Mouse (Mus musculus) heart, embryonic 13.5 days (tissue): Measurements from ENCODE around the gene Neurod6. TPM values are rescaled to one million over a fixed set of nuclear protein-coding genes. Genes with fewer than 3 reads are reported as not detected.
"Not testable (repeated sequence)": the region's sequence is repeated elsewhere in the genome, so short reads cannot be mapped to it uniquely, and the experiment has no call there.

Source experiments
- ATAC-seq: fragments of 200-750 bp; cut with Nextera tagmentation; 2 replicates; pipeline ENCODE4 v1.8.0; 2017; ENCODE audit warnings: moderate TSS enrichment; ENCODE audit not compliant: insufficient number of reproducible peaks, low FRiP score, low TSS enrichment; ENCODE audit errors: extremely low read depth
- H3K27ac ChIP-seq: fragments of 300-500 bp; sonication (generic); replicated peaks from 2 replicates; pipeline ENCODE4 v1.5.1; 2015; ENCODE audit warnings: moderate library complexity, mild to moderate bottlenecking, inconsistent platforms
- H3K27me3 ChIP-seq: fragments of 300-500 bp; sonication (generic); replicated peaks from 2 replicates; pipeline ENCODE4 v1.6.1; 2015; ENCODE audit warnings: mild to moderate bottlenecking, inconsistent platforms
- H3K36me3 ChIP-seq: fragments of 300-500 bp; sonication (generic); 2 replicates; pipeline ENCODE4 v1.6.1; 2015; ENCODE audit warnings: mild to moderate bottlenecking, inconsistent platforms
- H3K4me1 ChIP-seq: fragments of 300-500 bp; sonication (generic); 2 replicates; pipeline ENCODE4 v1.6.1; 2015; ENCODE audit warnings: inconsistent platforms
- H3K4me2 ChIP-seq: fragments of 300-500 bp; sonication (generic); 2 replicates; pipeline ENCODE4 v1.6.1; 2015; ENCODE audit warnings: inconsistent platforms, mild to moderate bottlenecking, moderate library complexity
- H3K4me3 ChIP-seq: fragments of 300-500 bp; sonication (generic); 2 replicates; pipeline ENCODE4 v1.5.1; 2015; ENCODE audit warnings: moderate library complexity, mild to moderate bottlenecking, inconsistent platforms
- H3K9ac ChIP-seq: fragments of 300-500 bp; sonication (generic); 2 replicates; pipeline ENCODE4 v1.6.1; 2015; ENCODE audit warnings: inconsistent platforms, mild to moderate bottlenecking, moderate library complexity
- H3K9me3 ChIP-seq: fragments of 300-500 bp; sonication (generic); 2 replicates; pipeline ENCODE4 v1.6.1; 2016; ENCODE audit warnings: inconsistent platforms
- WGBS: fragments of 180-500 bp; shearing (Covaris S2); methylation state at CpG from one replicate; pipeline ENCODE4 v1.1.7; 2015; ENCODE audit warnings: mixed read lengths; 5-methylcytosine and 5-hydroxymethylcytosine counted together
- polyA plus RNA-seq: library from polyadenylated mRNA; unstranded; fragments of >200 nt; fragmentation: Nextera tagmentation; extraction: Ambion mirVana; gene quantifications from 2 replicates; pipeline ENCODE4 v1.2.1, GENCODE M21; 2015

Neurod6 gene
- polyA plus RNA-seq: 0.13 and 0.19 TPM in 2 replicates

- peaks cover 8% of the 10 kb centered on the region for H3K4me1 ChIP-seq
- H3K4me2 ChIP-seq: no peak within 1 kb of the TSS
- no peak within 1 kb of the TSS for H3K9ac ChIP-seq
- 70% methylated on average over 4 of the region's 4 CpGs for WGBS
- no peak for ATAC-seq
- no peak within 1 kb of the TSS for H3K27ac ChIP-seq
- no peaks in the 10 kb centered on the region for H3K9me3 ChIP-seq
- no peak within 1 kb of the TSS for H3K4me3 ChIP-seq
- no peaks in the 10 kb centered on the region for H3K36me3 ChIP-seq
- H3K27me3 ChIP-seq: peaks cover 48% of the 10 kb centered on the region
These were observed at the start of gene Neurod6 for GRCm38 (mm10) chr6:55680974-55681373. Gene Neurod6, minus strand, starts transcription at chr6:55681263.

DNA sequence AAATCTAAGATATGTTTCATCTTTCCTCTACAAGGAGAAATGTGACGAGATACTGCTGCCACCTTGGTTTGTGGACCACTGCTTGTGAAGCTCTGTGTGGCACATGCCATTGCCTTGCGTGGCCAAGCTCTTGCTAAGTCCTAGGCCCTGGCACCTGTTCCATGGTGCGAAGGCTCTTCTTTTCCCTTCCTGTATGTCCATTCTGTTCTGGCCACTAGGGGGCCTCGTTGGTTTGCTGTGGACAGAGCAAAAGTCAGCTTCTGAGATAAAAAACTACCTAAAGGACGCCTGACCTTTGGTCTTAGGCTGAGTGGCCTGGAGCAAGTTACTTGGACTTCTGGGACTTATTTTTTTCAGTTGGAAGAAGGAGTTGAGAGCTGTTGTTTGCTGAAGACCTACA lies 36.1 kb upstream of the Neurod6 start:
- WGBS: 25% methylated on average over 5 of the region's 5 CpGs
- H3K4me1 ChIP-seq: no peaks in the 10 kb centered on the region
- H3K36me3 ChIP-seq: no peaks in the 10 kb centered on the region
- no peak overlapping the region for H3K4me2 ChIP-seq
- H3K4me3 ChIP-seq: no peak overlapping the region
- no peak overlapping the region for H3K27ac ChIP-seq
- H3K27me3 ChIP-seq: 0 out of 2 replicates have a peak, but pooled peaks cover 8% of the 10 kb centered on the region
- H3K9me3 ChIP-seq: no peaks in the 10 kb centered on the region
- no peak overlapping the region for H3K9ac ChIP-seq
- ATAC-seq: no peak

GRCm38 (mm10) chr6:55715446-55715845 lies 34.4 kb upstream of the Neurod6 start:
- Histone ChIP-seq H3K4me3 (no peak overlapping the region), H3K4me1 (no peaks in the 10 kb centered on the region), H3K9ac (no peak overlapping the region), H3K36me3 (no peaks in the 10 kb centered on the region), H3K9me3 (no peaks in the 10 kb centered on the region), H3K27ac (no peak overlapping the region), H3K4me2 (no peak overlapping the region), H3K27me3 (0 out of 2 replicates have a peak, but pooled peaks cover 8% of the 10 kb centered on the region)
- WGBS: 77% methylated on average over 6 of the region's 6 CpGs
- ATAC-seq: no peak

- ATAC-seq, H3K4me1 ChIP-seq, H3K36me3 ChIP-seq, H3K27me3 ChIP-seq, H3K4me2 ChIP-seq, H3K27ac ChIP-seq, H3K9ac ChIP-seq, H3K9me3 ChIP-seq, H3K4me3 ChIP-seq: not testable (repeated sequence)
- 82% methylated on average over 4 of the region's 4 CpGs for WGBS
These were observed 29.9 kb upstream of the Neurod6 start for GRCm38 (mm10) chr6:55710913-55711312.

DNA sequence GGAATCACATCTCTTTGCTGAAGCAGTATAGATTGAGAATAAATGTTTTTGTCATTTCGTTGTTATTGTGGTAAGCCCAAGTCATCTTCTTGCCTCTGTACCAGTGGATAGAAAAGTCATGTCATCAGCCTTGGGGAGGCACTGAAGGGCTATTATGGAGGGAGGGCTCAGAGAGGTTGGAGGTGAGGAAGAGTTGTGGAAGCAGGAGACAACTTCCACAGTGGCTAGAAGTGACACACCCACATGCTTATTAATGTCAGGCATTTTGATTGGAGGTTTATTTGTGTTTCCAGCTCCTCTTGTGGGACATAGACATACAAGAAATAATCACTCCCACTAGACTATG lies 23.7 kb upstream of the Neurod6 start:
- H3K27ac ChIP-seq: no peak overlapping the region
- 79% methylated on average over 1 of the region's 1 CpGs for WGBS
- ATAC-seq: no peak
- H3K9me3 ChIP-seq: no peaks in the 10 kb centered on the region
- H3K4me2 ChIP-seq: no peak overlapping the region
- no peaks in the 10 kb centered on the region for H3K27me3 ChIP-seq
- H3K4me1 ChIP-seq: no peaks in the 10 kb centered on the region
- H3K36me3 ChIP-seq: no peaks in the 10 kb centered on the region
- no peak overlapping the region for H3K4me3 ChIP-seq
- H3K9ac ChIP-seq: no peak overlapping the region

GRCm38 (mm10) chr6:55704061-55704758 lies 23.1 kb upstream of the Neurod6 start:
- no peak overlapping the region for H3K4me3 ChIP-seq
- no peaks in the 10 kb centered on the region for H3K27me3 ChIP-seq
- no peak overlapping the region for H3K9ac ChIP-seq
- no peak overlapping the region for H3K27ac ChIP-seq
- H3K4me1 ChIP-seq: no peaks in the 10 kb centered on the region
- ATAC-seq: no peak
- no peaks in the 10 kb centered on the region for H3K36me3 ChIP-seq
- WGBS: 82% methylated on average over 8 of the region's 8 CpGs
- no peak overlapping the region for H3K4me2 ChIP-seq
- H3K9me3 ChIP-seq: no peaks in the 10 kb centered on the region

DNA sequence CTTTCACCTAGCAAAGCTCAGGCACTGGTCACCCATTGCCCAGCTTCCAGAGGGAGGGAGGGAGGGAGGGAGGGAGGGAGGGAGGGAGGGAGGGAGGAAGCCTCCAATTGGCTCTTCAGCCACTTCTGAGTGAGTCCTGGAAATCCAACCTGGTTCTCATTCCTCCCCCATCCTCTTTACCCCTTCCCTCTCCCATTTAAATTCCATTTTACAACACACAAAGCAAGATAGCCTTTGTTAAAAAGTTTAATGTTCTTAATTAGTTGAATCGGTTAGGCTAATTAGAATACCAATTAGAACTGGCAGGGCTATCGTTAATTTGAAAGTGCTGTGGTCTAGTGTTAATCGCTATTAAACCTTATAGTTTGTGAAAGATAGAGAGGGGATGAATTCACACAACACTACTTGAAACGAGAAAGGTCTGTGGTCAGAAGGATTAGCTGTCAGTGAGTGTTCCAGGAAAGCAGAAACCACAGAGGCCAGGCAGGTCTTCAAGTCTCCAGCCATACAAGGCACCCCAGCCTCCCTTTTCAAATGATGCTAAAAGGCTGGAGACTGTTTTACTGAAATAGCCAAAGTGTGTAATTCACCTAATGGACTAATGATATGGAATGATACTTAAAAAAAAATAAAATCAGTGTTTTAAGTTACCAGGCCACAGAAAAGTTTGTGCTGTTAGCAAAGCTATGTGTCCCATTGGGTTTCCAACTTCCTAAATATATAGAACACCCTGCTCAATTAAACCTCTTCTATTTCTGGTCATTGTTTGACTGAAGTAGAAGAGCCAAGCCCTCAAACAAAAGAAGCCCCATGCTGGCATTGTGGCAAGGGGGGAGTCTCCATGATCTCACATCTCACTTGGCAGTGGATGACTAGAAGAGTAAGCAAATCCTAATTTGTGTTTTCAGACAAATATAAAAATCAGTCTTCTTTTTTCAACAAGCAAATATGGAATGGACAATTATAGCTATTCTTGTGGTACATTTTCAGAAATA lies 19.6 kb upstream of the Neurod6 start:
- Histone ChIP-seq H3K27me3 (no peaks in the 10 kb centered on the region), H3K9ac (no peak overlapping the region), H3K27ac (no peak overlapping the region), H3K4me3 (no peak overlapping the region), H3K4me2 (no peak overlapping the region), H3K9me3 (no peaks in the 10 kb centered on the region), H3K36me3 (no peaks in the 10 kb centered on the region), H3K4me1 (no peaks in the 10 kb centered on the region)
- WGBS: 49% methylated on average over 4 of the region's 4 CpGs
- ATAC-seq: no peak

GRCm38 (mm10) chr6:55690015-55690531 lies 9.0 kb upstream of the Neurod6 start:
- Histone ChIP-seq H3K9me3 (no peaks in the 10 kb centered on the region), H3K4me3 (no peak overlapping the region), H3K27me3 (no peaks in the 10 kb centered on the region), H3K4me2 (no peak overlapping the region), H3K27ac (no peak overlapping the region), H3K36me3 (no peaks in the 10 kb centered on the region), H3K4me1 (no peaks in the 10 kb centered on the region), H3K9ac (no peak overlapping the region)
- ATAC-seq: no peak
- 83% methylated on average over 2 of the region's 2 CpGs for WGBS

DNA sequence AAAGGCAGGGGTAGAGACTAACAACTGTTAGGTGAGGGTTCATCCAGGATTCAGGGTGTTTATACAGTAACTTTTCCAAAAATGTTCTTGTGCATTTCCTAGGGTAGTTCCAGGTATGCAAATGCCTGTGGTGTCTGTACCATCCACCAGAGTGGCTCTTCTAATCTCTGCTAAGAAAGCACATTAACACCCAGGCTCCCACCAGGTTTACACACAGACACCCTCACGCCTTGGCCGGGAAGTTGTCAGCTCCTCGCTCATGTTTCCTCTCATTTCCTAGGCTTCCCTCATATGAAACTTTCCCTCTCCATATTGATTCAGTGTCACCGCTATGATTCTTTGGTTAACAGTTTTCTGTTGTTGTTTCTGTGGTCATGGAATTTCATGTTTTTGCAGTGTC lies 2.4 kb upstream of the Neurod6 start:
- no peaks in the 10 kb centered on the region for H3K9me3 ChIP-seq
- no peaks in the 10 kb centered on the region for H3K4me1 ChIP-seq
- 72% methylated on average over 4 of the region's 4 CpGs for WGBS
- no peak for ATAC-seq
- peaks cover 26% of the 10 kb centered on the region for H3K27me3 ChIP-seq
- no peak overlapping the region for H3K4me3 ChIP-seq
- no peak overlapping the region for H3K9ac ChIP-seq
- no peak overlapping the region for H3K4me2 ChIP-seq
- H3K27ac ChIP-seq: no peak overlapping the region
- no peaks in the 10 kb centered on the region for H3K36me3 ChIP-seq

DNA sequence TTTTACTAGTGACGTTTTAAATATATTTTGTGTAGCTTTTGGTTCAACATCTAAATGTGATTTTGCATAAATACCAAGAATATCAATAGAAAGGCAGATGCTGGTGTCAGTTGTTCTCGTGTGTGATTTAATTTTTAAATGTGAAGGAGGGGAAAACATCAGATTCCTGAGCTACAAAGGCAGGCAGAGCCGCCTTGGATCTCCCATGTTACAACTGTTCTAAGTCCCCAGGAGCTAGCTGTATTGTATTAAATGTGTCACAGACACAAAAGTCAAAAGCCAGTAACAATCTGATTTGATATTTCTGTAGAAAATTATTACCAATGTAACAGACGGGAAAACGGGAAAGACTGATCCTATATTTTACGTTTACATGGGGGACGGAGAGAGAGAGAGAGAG lies 1.8 kb upstream of the Neurod6 start:
- Histone ChIP-seq H3K4me2 (no peak overlapping the region), H3K27ac (no peak overlapping the region), H3K27me3 (peaks cover 29% of the 10 kb centered on the region), H3K9ac (no peak overlapping the region), H3K4me3 (no peak overlapping the region), H3K36me3 (no peaks in the 10 kb centered on the region), H3K9me3 (no peaks in the 10 kb centered on the region), H3K4me1 (no peaks in the 10 kb centered on the region)
- ATAC-seq: no peak
- 71% methylated on average over 7 of the region's 7 CpGs for WGBS

DNA sequence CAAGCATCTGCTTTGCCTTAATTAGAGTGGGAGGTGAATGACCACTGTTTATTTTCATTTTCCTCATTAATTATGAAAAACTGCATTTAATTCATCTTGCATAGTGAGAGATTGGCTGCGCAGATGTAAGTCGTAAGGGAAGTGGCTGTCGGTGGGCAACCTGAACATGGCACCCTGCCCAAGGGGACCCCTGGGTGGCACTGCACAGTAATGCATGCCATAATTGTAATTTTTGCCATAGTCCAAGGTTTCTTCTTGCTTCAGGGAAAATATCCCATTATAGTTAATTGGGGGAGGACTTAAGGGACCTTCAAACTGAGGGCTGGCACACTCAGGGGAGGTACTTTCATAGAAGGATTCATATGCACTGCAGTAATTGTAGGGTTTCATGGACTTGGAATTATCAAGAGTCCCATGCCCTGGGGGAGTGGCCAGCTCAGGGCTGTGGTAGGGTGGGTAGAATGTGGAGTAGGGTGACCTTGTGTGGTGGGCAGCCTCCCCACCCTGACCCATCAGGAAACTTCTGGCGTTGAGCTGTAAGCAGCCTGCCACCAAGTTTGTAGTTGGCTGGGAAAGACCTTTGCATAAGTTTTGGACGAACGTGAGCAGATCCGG lies 2.4 kb downstream of the Neurod6 start:
- Histone ChIP-seq H3K4me2 (no peak overlapping the region), H3K9me3 (no peaks in the 10 kb centered on the region), H3K4me1 (peaks cover 8% of the 10 kb centered on the region), H3K27ac (no peak overlapping the region), H3K4me3 (no peak overlapping the region), H3K36me3 (no peaks in the 10 kb centered on the region), H3K27me3 (peaks cover 71% of the 10 kb centered on the region), H3K9ac (no peak overlapping the region)
- 85% methylated on average over 7 of the region's 7 CpGs for WGBS
- ATAC-seq: no peak
